Mouse (Mus musculus): Measurements from ENCODE around the gene Krt27. TPM values are rescaled to one million over a fixed set of nuclear protein-coding genes. Genes with fewer than 3 reads are reported as not detected.
A peak's percentile ranks its signal among the peaks of the same experiment; 100 is the strongest.

Gene Krt27
- total and polyA plus RNA-seq, 3 experiments: not detected

DNA sequence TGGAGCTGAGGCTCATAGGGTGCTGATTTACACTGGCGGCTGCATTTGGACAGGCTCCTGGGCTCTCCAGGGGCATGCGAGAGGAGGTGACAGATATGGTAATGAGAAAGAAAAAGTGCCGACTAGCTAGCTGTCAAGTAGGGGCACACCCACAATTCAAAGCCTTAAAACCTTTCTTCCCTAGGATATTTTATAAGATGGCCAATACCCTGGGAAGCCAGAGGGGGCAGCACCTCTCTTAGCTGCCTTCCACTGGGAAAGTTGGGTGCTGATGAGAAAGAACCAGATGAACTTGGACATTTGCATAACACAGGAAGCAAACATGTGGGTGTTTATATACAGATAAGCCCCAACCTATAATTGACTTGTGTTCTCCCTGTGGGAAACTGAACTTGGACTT, 18.3 kb upstream of the Krt27 start:
- H3K36me3 ChIP-seq (replicated peaks in 1 of 2; ENCODE audit: control insufficient read depth in 1 of 2, insufficient read depth in 1 of 2, low read length in 1 of 2): no peaks in the 10 kb centered on the region
- peak overlapping the region; percentile 1 to 37 (median 35) for H3K4me3 ChIP-seq (replicated peaks in 1 of 3; ENCODE audit: low read depth in 2 of 3, low read length in 2 of 3, poor library complexity in 1 of 3)
- dilution Hi-C loops (cut with MboI; ENCODE audit: extremely low pct_ligation_motif_present, extremely low pct_unique_long_range_greater_than_20kb, low sequenced_read_pairs) (no loop called here), in situ Hi-C loops (cut with MboI; ENCODE audit: low pct_ligation_motif_present, low pct_unique_long_range_greater_than_20kb, low sequenced_read_pairs) (no loop called here)
- peak overlapping the region; percentile 73 for H3K9ac ChIP-seq (ENCODE audit: insufficient read depth, low read depth)
- peaks cover 46% of the 10 kb centered on the region for H3K27me3 ChIP-seq (replicated peaks)
- no peaks in the 10 kb centered on the region for H3K9me3 ChIP-seq (replicated peaks; ENCODE audit: low read length)
- no peaks in the 10 kb centered on the region for H3K79me2 ChIP-seq (replicated peaks; ENCODE audit: control insufficient read depth, extremely low read depth, insufficient read depth, poor library complexity, severe bottlenecking)
- TF ChIP-seq RAD21 (IDR thresholded peaks at IDR 0.05; ENCODE audit: low read depth, low read length) (peak; percentile 2), USF1 (IDR thresholded peaks at IDR 0.05; ENCODE audit: low read depth, low read length) (no peak), SMC3 (IDR thresholded peaks at IDR 0.05; ENCODE audit: low read depth, low read length) (0 out of 2 replicates have a peak, but pooled peaks have one; percentile 3), CTCF (conservative IDR thresholded peaks at IDR 0.05 in 1 of 2, IDR thresholded peaks at IDR 0.05 in 1 of 2; ENCODE audit: low read depth in 2 of 2, low read length in 2 of 2) (peak; percentile 59 to 71), IRF4 (IDR thresholded peaks at IDR 0.05; ENCODE audit: low read depth, low read length) (peak; percentile 33; the same call in 1 of the 2 replicates)
- H3K4me1 ChIP-seq (ENCODE audit: control insufficient read depth in 1 of 2, insufficient read depth in 2 of 2): peaks cover 26 to 29% of the 10 kb centered on the region in 2 experiments
- H3K27ac ChIP-seq (ENCODE audit: insufficient read depth, low read depth): peak overlapping the region; percentile 62
- H3K4me2 ChIP-seq (ENCODE audit: insufficient read depth, low read depth, poor library complexity, severe bottlenecking): peak overlapping the region; percentile 94
- DNase-seq (ENCODE audit: extremely low read depth): peak; percentile 46

DNA sequence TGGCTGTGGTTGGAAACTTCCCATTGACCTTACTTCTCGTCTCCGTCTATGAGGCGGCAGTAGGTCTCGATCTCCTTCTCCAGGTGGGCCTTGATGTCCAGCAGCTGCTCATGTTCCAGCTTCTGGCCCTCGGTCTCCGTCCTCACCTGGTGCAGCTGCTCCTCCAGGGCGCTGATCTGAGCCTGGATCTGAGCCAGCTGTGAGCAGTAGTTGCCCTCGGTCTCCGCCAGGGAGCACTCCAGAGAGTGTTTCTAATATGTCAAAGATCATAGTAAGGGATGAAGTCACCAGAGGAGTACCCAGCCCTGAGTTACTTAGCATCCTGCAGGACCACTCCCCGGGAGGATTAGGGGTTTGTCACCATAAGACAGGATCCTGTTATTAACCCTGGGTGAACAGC, 15.9 kb upstream of the Krt27 start:
- H3K36me3 ChIP-seq (replicated peaks in 1 of 2; ENCODE audit: control insufficient read depth in 1 of 2, insufficient read depth in 1 of 2, low read length in 1 of 2): no peaks in the 10 kb centered on the region
- DNase-seq (ENCODE audit: extremely low read depth): peak; percentile 61
- H3K4me3 ChIP-seq (replicated peaks in 1 of 3; ENCODE audit: low read depth in 2 of 3, low read length in 2 of 3, poor library complexity in 1 of 3): no peak overlapping the region
- peaks cover 26 to 29% of the 10 kb centered on the region in 2 experiments for H3K4me1 ChIP-seq (ENCODE audit: control insufficient read depth in 1 of 2, insufficient read depth in 2 of 2)
- H3K79me2 ChIP-seq (replicated peaks; ENCODE audit: control insufficient read depth, extremely low read depth, insufficient read depth, poor library complexity, severe bottlenecking): no peaks in the 10 kb centered on the region
- peaks cover 53% of the 10 kb centered on the region for H3K27me3 ChIP-seq (replicated peaks)
- H3K4me2 ChIP-seq (ENCODE audit: insufficient read depth, low read depth, poor library complexity, severe bottlenecking): 0 out of 2 replicates have a peak overlapping the region, but pooled peaks have one; percentile 4
- dilution Hi-C loops (cut with MboI; ENCODE audit: extremely low pct_ligation_motif_present, extremely low pct_unique_long_range_greater_than_20kb, low sequenced_read_pairs) (no loop called here), in situ Hi-C loops (cut with MboI; ENCODE audit: low pct_ligation_motif_present, low pct_unique_long_range_greater_than_20kb, low sequenced_read_pairs) (no loop called here)
- no peak for TF ChIP-seq E2F4 (IDR thresholded peaks at IDR 0.05; ENCODE audit: insufficient replicate concordance, low read depth, low read length)
- peak in 1 of 2 experiments; percentile 61; a peak in 2 of 4 replicates for TF ChIP-seq CTCF (conservative IDR thresholded peaks at IDR 0.05 in 1 of 2, IDR thresholded peaks at IDR 0.05 in 1 of 2; ENCODE audit: low read depth in 2 of 2, low read length in 2 of 2)
- TF ChIP-seq SMC3 (IDR thresholded peaks at IDR 0.05; ENCODE audit: low read depth, low read length): peak; percentile 26; the same call in 1 of the 2 replicates
- H3K27ac ChIP-seq (ENCODE audit: insufficient read depth, low read depth): no peak overlapping the region
- H3K9me3 ChIP-seq (replicated peaks; ENCODE audit: low read length): no peaks in the 10 kb centered on the region
- H3K9ac ChIP-seq (ENCODE audit: insufficient read depth, low read depth): no peak overlapping the region

DNA sequence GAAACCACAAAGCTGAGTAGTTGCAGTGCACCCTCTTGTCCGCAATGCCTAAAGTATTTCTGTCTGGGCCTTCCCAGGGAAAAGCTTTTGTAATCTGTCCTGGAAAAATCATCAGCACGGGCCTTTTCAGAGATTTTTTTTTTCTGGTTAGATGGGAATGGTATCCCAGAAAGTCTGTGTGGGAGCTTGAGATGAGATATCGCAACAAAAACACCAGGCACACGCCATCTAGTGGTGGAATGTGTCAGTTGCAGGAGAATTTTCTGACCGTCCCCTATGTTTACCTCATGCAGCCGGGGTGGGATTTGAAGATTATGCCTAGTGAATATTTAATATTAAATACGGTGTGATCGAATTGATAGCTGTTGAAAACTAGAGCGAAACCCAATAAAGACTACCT, 13.5 kb upstream of the Krt27 start:
- peak overlapping the region; percentile 44 for H3K9ac ChIP-seq (ENCODE audit: insufficient read depth, low read depth)
- peak; percentile 70 for DNase-seq (ENCODE audit: extremely low read depth)
- no peaks in the 10 kb centered on the region for H3K36me3 ChIP-seq (replicated peaks in 1 of 2; ENCODE audit: control insufficient read depth in 1 of 2, insufficient read depth in 1 of 2, low read length in 1 of 2)

More for the DNA sequence above, 13.5 kb upstream of the Krt27 start:
- in situ Hi-C loops (cut with MboI; ENCODE audit: low pct_ligation_motif_present, low pct_unique_long_range_greater_than_20kb, low sequenced_read_pairs): no loop called here
- no peaks in the 10 kb centered on the region for H3K79me2 ChIP-seq (replicated peaks; ENCODE audit: control insufficient read depth, extremely low read depth, insufficient read depth, poor library complexity, severe bottlenecking)
- TF ChIP-seq PAX5 (IDR thresholded peaks at IDR 0.05; ENCODE audit: low read length): no peak
- 0 out of 2 replicates have a peak, but pooled peaks have one; percentile 21 for TF ChIP-seq JUND (conservative IDR thresholded peaks at IDR 0.05; ENCODE audit: low read depth, low read length)
- peak; percentile 28; the same call in 1 of the 2 replicates for TF ChIP-seq IRF4 (IDR thresholded peaks at IDR 0.05; ENCODE audit: low read depth, low read length)
- TF ChIP-seq SMC3 (IDR thresholded peaks at IDR 0.05; ENCODE audit: low read depth, low read length): peak; percentile 77
- peak; percentile 95 to 96 for TF ChIP-seq CTCF (conservative IDR thresholded peaks at IDR 0.05 in 1 of 2, IDR thresholded peaks at IDR 0.05 in 1 of 2; ENCODE audit: low read depth in 2 of 2, low read length in 2 of 2)
- TF ChIP-seq RAD21 (IDR thresholded peaks at IDR 0.05; ENCODE audit: low read depth, low read length): peak; percentile 49
- no peak for TF ChIP-seq MAX (IDR thresholded peaks at IDR 0.05; ENCODE audit: low read length)
- TF ChIP-seq SIN3A (IDR thresholded peaks at IDR 0.05; ENCODE audit: low read length): no peak
- TF ChIP-seq ELF1 (IDR thresholded peaks at IDR 0.05; ENCODE audit: low read depth, low read length): peak; percentile 50
- TF ChIP-seq ZNF384 (IDR thresholded peaks at IDR 0.05; ENCODE audit: low read depth, low read length): peak; percentile 67
- no peak for TF ChIP-seq JUN (IDR thresholded peaks at IDR 0.05; ENCODE audit: insufficient read depth, low read depth, low read length)
- no peak overlapping the region for H3K27ac ChIP-seq (ENCODE audit: insufficient read depth, low read depth)
- H3K4me3 ChIP-seq (replicated peaks in 1 of 3; ENCODE audit: low read depth in 2 of 3, low read length in 2 of 3, poor library complexity in 1 of 3): no peak overlapping the region
- H3K4me2 ChIP-seq (ENCODE audit: insufficient read depth, low read depth, poor library complexity, severe bottlenecking): peak overlapping the region; percentile 71
- dilution Hi-C loops (cut with MboI; ENCODE audit: extremely low pct_ligation_motif_present, extremely low pct_unique_long_range_greater_than_20kb, low sequenced_read_pairs): no loop called here
- peaks cover 13 to 14% of the 10 kb centered on the region in 2 experiments for H3K4me1 ChIP-seq (ENCODE audit: control insufficient read depth in 1 of 2, insufficient read depth in 2 of 2)
- peaks cover 70% of the 10 kb centered on the region for H3K27me3 ChIP-seq (replicated peaks)
- no peaks in the 10 kb centered on the region for H3K9me3 ChIP-seq (replicated peaks; ENCODE audit: low read length)
